Mouse (Mus musculus) heart, embryonic 14.5 days (tissue): ENCODE results near the gene Atf6. TPM values are rescaled to one million over a fixed set of nuclear protein-coding genes. Genes with fewer than 3 reads are reported as not detected.

ENCODE experiments used
- ATAC-seq: fragments of 200-750 bp; cut with Nextera tagmentation; 2 replicates; pipeline ENCODE4 v1.8.0; 2017; ENCODE audit warnings: low read depth, moderate TSS enrichment; ENCODE audit not compliant: insufficient number of reproducible peaks, insufficient read depth, low FRiP score
- H3K27ac ChIP-seq, 2 experiments: fragments of 200-500 bp in 1 of 2; fragments of 300-500 bp in 1 of 2; sonication (generic) in 1 of 2; replicated peaks in 1 of 2; 2 replicates each; pipeline ENCODE4 v1.5.1; 2012 to 2014; ENCODE audit warnings: low read depth in 2 of 2, low read length in 2 of 2, control low read depth in 1 of 2, mild to moderate bottlenecking in 1 of 2, mixed read lengths in 1 of 2; ENCODE audit not compliant: control insufficient read depth in 1 of 2, insufficient read depth in 1 of 2
- H3K27me3 ChIP-seq: fragments of 300-500 bp; sonication (generic); 2 replicates; pipeline ENCODE4 v1.6.1; 2014; ENCODE audit warnings: mild to moderate bottlenecking, low read length, control low read depth; ENCODE audit not compliant: control insufficient read depth, insufficient read depth
- H3K36me3 ChIP-seq: fragments of 300-500 bp; sonication (generic); 2 replicates; pipeline ENCODE4 v1.6.1; 2014; ENCODE audit warnings: mild to moderate bottlenecking, control low read depth, low read length, mixed read lengths; ENCODE audit not compliant: control insufficient read depth, insufficient read depth
- H3K4me1 ChIP-seq, 2 experiments: fragments of 200-500 bp in 1 of 2; fragments of 300-500 bp in 1 of 2; sonication (generic) in 1 of 2; 2 replicates each; pipeline ENCODE4 v1.6.1; 2012 to 2014; ENCODE audit warnings: low read length in 2 of 2, control low read depth in 1 of 2, mixed read lengths in 1 of 2; ENCODE audit not compliant: control insufficient read depth in 2 of 2, insufficient read depth in 2 of 2
- H3K4me2 ChIP-seq: fragments of 300-500 bp; sonication (generic); 2 replicates; pipeline ENCODE4 v1.6.1; 2014; ENCODE audit warnings: mild to moderate bottlenecking, low read length
- H3K4me3 ChIP-seq, 2 experiments: fragments of 200-500 bp in 1 of 2; fragments of 300-500 bp in 1 of 2; sonication (generic) in 1 of 2; 2 replicates each; pipeline ENCODE4 v1.5.1; 2012 to 2014; ENCODE audit warnings: low read length in 2 of 2, mild to moderate bottlenecking in 2 of 2, control low read depth in 1 of 2, low read depth in 1 of 2, moderate library complexity in 1 of 2; ENCODE audit not compliant: control insufficient read depth in 1 of 2, insufficient read depth in 1 of 2
- H3K9ac ChIP-seq: fragments of 300-500 bp; sonication (generic); 2 replicates; pipeline ENCODE4 v1.6.1; 2014; ENCODE audit warnings: mild to moderate bottlenecking, low read length
- H3K9me3 ChIP-seq: fragments of 300-500 bp; sonication (generic); 2 replicates; pipeline ENCODE4 v1.6.1; 2016; ENCODE audit warnings: low read length, control low read depth; ENCODE audit not compliant: control insufficient read depth
- WGBS: fragments of 180-500 bp; shearing (Covaris S2); extraction: QIAGEN DNeasy Blood & Tissue Kit; methylation state at CpG from one replicate; pipeline ENCODE4 v1.1.7; 2014; 5-methylcytosine and 5-hydroxymethylcytosine counted together
- polyA plus RNA-seq: library from polyadenylated mRNA; unstranded; fragments of >200 nt; fragmentation: Nextera tagmentation; extraction: Ambion mirVana; gene quantifications from 2 replicates; pipeline ENCODE4 v1.2.1, GENCODE M21; 2014

Gene Atf6
- polyA plus RNA-seq, 1 experiment from 2014 or later, result 14.4 TPM

DNA sequence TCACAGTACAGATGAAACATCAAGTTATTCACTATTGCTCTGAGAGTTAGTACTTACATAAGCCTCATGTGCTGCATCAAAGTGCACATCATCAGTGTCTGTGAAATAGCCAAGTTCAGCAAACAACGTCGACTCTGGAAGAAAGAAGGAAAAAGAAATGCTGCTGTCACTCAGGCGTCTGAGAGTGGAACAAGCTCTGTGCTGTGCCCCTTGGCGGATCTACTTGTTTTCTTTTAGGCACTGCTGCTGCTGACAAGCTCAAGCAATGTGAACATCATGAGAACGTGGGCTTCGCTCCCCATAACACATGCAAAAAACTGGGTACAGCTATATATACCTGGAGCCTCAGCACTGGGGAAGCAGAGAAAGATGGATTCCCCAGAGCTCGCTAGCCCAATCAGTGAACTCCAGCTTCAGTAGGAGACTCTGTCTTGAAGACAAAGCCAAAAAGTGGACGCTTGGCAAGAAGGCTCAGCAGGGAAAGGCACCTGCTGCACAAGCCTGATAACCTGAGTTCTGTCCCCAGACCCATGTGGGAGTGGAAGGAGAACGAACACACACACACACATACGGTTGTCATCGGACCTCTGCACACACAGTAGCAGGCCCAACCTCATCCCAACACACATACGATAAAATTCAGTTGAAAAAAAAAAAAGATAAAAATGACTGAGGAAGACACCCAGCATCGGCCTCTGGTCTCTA, 12.4 kb downstream of the Atf6 start:
- WGBS, result 74% methylated on average over 13 of the region's 13 CpGs
- H3K27ac ChIP-seq, result no peak overlapping the region
- no peaks in the 10 kb centered on the region for H3K27me3 ChIP-seq
- no peak for ATAC-seq
- H3K4me2 ChIP-seq, result no peak overlapping the region
- H3K9me3 ChIP-seq, result no peaks in the 10 kb centered on the region
- peaks cover 15% of the 10 kb centered on the region; the same call in 1 of the 2 replicates for H3K36me3 ChIP-seq
- H3K4me3 ChIP-seq, result no peak overlapping the region
- H3K4me1 ChIP-seq, result peaks cover 7 to 13% of the 10 kb centered on the region in 2 experiments
- no peak overlapping the region for H3K9ac ChIP-seq

DNA sequence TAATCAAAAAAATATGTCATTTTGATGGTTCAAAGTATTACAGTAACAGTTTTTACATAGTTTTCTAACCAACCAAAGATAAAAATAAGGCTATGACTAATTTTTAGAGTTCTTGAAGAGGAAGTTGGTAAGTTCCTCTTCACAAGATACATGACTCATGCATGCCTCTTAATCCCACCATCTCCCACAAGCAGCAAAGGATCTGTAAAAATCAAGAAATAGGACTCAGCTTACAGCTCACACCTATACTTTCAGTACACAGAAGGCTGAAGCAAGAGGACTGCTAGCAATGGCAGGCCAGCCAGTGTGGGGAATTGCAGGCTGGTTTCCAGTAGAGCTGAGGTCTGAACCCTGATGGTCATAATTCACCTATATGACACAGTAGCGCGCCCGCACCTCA, 14.0 kb downstream of the Atf6 start:
- Histone ChIP-seq H3K36me3 (peaks cover 17% of the 10 kb centered on the region; the same call in 1 of the 2 replicates), H3K27me3 (no peaks in the 10 kb centered on the region), H3K9me3 (no peaks in the 10 kb centered on the region), H3K4me2 (no peak overlapping the region), H3K4me1 (peaks cover 7 to 13% of the 10 kb centered on the region in 2 experiments), H3K9ac (no peak overlapping the region), H3K4me3 (no peak overlapping the region), H3K27ac (no peak overlapping the region)
- ATAC-seq, result no peak
- WGBS, result 98% methylated on average over 3 of the region's 3 CpGs

DNA sequence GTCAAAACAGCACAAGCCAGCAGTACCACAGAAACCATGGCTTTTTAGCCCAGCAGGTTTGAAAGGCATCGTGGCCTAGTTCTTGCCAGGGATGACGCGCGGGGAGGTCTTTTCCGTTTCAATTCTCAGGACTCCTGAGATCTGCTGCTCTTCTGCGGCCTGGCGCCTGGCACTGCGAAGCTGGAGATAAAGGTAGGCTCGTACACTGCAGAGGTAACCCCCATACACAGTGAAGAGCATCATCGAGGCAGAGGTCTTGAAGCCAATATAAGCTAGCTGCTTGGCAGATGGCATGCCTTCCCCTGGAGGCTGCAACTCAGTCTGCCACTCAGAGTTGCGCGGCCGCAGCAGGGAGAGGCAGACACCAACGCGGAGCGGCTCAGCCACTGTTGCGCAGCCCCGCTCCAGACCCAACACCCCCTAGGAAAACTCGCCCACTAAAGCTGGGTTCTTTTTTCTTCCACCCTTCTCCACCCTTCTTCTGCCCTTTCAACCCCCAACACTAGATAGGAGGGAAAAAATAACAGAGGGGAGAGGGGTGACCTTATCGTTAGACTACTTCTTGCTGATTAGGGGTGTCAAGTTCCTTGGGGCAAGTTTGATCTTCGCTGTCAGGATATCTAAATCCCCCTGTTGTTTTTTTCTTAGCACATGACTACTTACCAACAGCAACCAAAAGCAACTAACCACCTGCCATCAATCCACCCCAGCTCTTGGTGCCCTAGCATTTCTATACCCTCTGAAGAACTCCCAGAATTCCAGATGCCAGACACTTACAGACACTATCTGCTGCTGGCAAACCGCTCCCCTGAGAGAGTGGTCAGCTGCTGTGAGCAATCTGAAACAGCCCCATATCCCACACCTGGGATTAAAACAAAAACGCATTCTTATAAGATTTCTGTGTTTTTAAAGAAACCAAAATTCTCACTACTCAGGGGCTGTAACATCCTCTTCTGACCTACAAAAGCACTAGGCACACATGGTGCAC, 16.6 kb downstream of the Atf6 start:
- no peak for ATAC-seq
- peak overlapping the region in 1 of 2 experiments; percentile 30; a peak in 2 of 4 replicates for H3K27ac ChIP-seq
- peak overlapping the region; percentile 21; the same call in 1 of the 2 replicates for H3K9ac ChIP-seq
- H3K4me3 ChIP-seq, result no peak overlapping the region
- H3K36me3 ChIP-seq, result peaks cover 17% of the 10 kb centered on the region; the same call in 1 of the 2 replicates
- H3K4me1 ChIP-seq, result peaks cover 9 to 19% of the 10 kb centered on the region in 2 experiments
- WGBS, result 43% methylated on average over 23 of the region's 23 CpGs
- no peaks in the 10 kb centered on the region for H3K9me3 ChIP-seq
- H3K27me3 ChIP-seq, result no peaks in the 10 kb centered on the region
- peak overlapping the region; percentile 52 for H3K4me2 ChIP-seq

DNA sequence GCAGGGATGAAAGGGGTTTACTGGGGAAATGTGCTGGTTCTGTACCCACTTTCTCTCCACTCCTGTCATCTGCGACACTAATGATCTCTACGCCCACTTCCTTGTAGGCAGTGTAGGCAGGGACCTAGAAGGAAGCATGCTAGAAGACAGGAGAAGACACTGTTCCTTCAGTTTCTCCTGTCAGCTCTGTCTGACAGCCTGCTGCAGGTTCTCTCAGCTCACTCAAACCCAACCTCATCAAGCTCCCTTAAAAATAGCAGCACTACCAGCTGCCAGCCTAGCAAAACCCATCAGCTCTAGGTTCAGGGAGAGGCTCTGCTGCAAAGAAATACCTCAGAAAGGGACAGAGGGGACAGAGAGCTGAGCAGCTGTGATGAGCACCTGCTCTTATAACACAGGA, 17.6 kb downstream of the Atf6 start:
- Histone ChIP-seq H3K4me3 (no peak overlapping the region), H3K36me3 (peaks cover 16% of the 10 kb centered on the region; the same call in 1 of the 2 replicates), H3K4me1 (peaks cover 14 to 28% of the 10 kb centered on the region in 2 experiments), H3K27ac (no peak overlapping the region), H3K27me3 (no peaks in the 10 kb centered on the region), H3K9ac (no peak overlapping the region), H3K4me2 (no peak overlapping the region), H3K9me3 (no peaks in the 10 kb centered on the region)
- 90% methylated on average over 2 of the region's 2 CpGs for WGBS
- ATAC-seq, result no peak

DNA sequence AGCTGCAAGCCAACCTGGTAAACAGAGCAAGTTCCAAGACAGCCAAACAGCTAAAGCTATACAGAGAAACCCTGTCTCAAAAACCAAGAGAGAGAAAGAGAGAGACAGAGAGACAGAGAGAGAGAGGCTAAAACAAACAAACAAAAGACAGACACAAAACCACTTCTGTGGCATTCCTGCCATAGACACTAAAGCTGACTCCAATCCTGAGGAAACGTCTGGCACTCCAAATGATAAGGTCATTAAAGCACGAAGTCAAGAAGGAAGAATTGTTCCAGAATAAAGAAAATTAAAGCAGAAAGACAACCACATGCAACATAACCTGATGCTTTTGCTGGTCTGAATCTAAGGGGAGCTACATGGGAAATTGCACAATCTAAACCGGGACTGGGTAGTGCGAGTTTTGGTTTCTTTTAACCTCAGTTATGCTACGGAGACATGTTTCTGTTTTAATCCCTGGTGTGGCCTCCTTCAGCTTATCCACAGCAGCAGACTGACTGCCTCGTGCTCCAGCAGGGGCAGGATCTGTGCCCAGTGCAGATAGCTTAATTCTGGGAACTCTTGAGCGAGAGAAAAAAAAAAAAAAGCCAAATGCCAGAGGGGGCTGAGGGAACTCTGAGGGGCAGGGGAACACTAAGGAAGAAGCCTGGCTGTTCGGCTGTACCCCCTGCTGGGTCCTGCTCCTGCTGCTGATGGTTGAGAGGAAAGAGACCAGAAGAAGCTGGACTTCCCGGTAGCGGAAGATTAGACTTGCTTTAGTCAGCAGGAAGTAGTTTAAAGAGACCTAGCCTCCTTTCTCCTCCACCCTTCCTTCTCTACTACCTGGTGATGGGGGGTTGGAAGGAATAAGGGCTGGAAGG, 21.9 kb downstream of the Atf6 start:
- Histone ChIP-seq H3K27ac (peak overlapping the region; percentile 74 to 79), H3K27me3 (no peaks in the 10 kb centered on the region), H3K9ac (peak overlapping the region; percentile 58), H3K4me1 (peaks cover 8 to 21% of the 10 kb centered on the region in 2 experiments), H3K9me3 (no peaks in the 10 kb centered on the region), H3K4me2 (peak overlapping the region; percentile 37), H3K4me3 (no peak overlapping the region), H3K36me3 (peaks cover 12% of the 10 kb centered on the region)
- WGBS, result 6% methylated on average over 10 of the region's 10 CpGs
- no peak for ATAC-seq

DNA sequence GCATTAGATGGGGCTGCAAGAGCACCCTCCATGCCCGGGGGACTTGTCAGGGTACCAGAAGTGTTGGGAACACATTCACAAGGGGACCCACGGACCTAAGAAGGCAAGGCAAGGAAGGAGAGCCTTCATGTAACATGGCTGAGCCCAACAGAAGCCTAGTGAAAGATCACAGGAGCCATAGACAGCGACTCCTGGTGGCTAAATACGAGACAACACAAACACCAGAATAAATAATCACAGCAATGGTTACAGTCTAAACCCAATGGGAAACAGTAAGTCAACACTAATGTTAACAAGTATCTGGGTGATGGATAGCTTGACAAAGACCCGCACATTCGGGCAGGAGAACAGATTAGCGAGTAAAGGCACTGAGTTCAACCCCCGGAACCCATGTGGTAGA, 23.2 kb downstream of the Atf6 start:
- Histone ChIP-seq H3K9ac (no peak overlapping the region), H3K4me1 (peaks cover 7 to 17% of the 10 kb centered on the region in 2 experiments), H3K27ac (no peak overlapping the region), H3K9me3 (no peaks in the 10 kb centered on the region), H3K4me3 (no peak overlapping the region), H3K36me3 (peaks cover 17% of the 10 kb centered on the region), H3K4me2 (no peak overlapping the region), H3K27me3 (no peaks in the 10 kb centered on the region)
- 68% methylated on average over 8 of the region's 8 CpGs for WGBS
- no peak for ATAC-seq

DNA sequence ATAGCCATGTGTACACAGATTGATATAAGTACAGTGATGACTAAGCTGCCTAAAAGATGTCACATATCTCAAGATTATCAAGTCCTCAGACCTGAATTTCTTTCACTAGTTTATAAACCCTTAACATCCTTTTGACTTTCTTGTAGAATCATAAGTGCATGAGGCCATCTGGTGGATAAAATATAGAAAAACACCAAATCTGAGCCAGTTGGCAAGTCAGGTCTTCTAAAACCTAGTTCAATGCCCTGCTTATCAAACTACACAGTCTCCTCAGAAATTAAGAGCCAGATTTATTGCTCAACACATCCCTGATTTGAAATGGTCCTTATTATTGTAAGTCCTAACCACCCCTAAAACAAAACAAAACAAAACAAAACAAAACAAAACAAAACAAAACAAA, 27.9 kb downstream of the Atf6 start:
- Histone ChIP-seq H3K4me1 (no peaks in the 10 kb centered on the region; a peak in 1 of 4 replicates), H3K27ac (no peak overlapping the region), H3K9me3 (no peaks in the 10 kb centered on the region), H3K27me3 (no peaks in the 10 kb centered on the region), H3K9ac (no peak overlapping the region), H3K4me2 (no peak overlapping the region), H3K36me3 (peaks cover 32% of the 10 kb centered on the region), H3K4me3 (no peak overlapping the region)
- no peak for ATAC-seq
